Mouse (Mus musculus) right cerebral cortex, postnatal 36 days (tissue): Measurements from ENCODE around the gene Hmgn1.
"Not testable (repeated sequence)": the region's sequence is repeated elsewhere in the genome, so short reads cannot be mapped to it uniquely, and the experiment has no call there.

Experiments
- DNase-seq, 2 experiments: peaks; one replicate each; pipeline ENCODE4 v3.0.0; 2022; ENCODE audit warnings: low spot score in 2 of 2, mixed read lengths in 1 of 2

Gene Hmgn1

DNA sequence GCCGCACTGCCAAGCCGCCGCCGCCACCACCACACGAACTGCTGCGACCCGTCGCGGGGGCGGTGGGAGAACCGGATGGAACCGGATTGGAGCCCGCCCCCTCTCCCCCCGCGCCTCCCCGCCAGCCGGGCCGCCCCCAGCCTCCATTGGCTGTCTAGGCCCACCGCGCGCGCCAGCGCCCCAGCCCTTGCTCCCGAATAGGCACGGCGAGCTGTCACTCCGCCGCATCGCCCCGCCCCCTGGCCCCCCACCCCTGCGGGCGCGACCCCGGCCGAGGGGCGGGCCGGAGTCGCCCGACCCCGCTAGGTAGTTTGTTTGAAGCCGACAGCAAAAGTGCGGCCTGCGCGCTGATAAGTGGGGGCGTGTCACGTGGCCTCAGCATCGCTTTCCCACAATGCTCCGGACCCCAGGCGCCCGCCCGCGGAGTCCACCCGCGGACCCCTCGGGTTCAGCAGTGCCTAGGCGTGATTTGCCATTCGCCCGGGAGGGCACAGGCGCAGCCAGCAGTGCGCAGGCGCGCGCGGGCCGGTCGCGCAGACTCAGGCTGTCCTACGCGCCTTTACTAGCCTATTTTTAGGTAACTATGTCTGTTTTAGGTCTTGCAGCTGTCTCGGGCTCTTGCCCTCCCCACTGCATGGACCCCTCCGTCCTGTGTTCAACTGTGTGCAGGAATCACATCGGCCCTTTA is at the start of gene Hmgn1:
TSS of gene Hmgn1 (minus strand) at position 73 of the 688 bp plus-strand sequence.
- peak; percentile 94 to 97 for DNase-seq

DNA sequence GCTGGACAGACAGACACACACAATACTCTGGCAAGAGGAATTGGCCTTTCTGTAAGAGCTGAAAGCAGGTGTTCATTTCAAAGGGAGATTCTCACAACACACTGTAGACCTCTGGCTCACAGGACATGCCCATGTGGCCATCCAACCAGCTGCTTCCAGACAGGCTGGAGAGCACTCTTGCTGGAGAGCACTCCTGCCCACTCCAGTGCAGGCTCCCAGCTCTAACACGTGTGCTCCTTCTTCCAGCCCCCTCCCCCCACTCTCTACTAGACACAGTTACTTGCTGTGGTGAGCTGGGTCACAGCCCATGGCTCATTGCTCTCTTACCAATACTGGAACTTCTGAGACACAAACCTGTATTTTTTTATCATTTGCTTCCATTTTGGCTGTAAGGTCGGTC is 47.9 kb upstream of the Hmgn1 start:
- no peak for DNase-seq

DNA sequence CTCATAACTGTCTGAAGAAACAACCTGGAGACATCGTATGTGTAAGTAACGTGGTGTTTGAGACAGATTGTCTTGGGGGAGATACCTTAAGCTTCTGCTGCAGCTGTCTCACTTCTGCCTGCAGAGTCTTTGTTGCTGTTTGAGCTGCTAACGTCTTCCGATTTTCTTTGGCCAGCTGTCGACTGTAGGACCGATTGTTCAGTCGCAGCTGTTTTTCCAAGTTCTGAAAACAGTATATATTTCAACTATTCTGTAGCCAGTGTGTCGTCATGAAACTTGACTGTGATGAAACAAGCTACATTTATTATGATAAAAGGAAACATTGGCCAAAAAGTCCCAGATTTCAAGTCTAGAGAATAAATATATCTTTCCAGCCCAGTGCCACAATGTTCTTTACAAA is 46.1 kb upstream of the Hmgn1 start:
- no peak for DNase-seq

DNA sequence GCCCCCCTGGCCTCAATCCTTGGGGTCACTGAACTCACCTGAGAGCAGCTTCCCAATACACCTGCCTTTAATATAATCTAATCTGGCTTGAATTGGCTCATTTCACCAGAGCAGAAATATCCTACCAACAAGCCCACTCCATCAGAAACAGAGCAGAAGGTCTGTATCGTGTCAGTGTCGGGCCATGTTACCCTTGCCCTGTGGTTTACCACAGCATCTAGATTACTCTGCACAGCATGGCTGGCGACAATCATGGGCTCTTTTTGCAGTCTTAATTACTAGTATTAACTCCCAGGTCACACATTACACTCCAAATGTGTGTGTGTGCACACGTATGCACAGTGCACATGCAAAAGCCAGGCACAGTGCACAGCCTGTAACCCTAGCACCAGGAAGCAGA is 41.3 kb upstream of the Hmgn1 start:
- no peak for DNase-seq

DNA sequence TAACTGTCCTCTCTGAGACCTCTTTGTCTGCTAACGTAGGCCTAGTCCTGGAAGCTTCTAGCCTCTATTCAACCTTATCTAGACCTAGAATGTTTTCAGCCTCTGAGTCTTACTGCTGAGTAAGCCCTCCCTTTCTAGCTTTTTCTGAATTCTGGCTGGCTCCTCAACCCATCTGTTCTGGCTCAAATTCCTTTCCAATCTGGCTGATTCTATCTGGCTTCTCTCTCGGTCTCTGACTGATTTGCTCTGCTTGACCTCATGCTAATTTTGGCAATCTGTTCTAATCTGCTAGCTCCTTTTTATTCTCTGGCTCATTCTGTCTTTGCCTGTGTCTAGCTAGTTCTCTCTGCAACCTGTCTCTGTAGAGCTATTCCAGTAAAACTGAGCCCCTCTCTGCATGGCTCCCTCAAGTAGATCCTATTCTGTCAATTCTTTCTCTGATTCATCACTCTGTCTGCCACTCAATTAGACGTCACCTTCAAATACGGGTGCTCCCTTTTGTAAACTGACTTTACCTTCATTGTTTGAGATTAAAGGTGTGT is 38.3 kb upstream of the Hmgn1 start:
- DNase-seq: no peak

DNA sequence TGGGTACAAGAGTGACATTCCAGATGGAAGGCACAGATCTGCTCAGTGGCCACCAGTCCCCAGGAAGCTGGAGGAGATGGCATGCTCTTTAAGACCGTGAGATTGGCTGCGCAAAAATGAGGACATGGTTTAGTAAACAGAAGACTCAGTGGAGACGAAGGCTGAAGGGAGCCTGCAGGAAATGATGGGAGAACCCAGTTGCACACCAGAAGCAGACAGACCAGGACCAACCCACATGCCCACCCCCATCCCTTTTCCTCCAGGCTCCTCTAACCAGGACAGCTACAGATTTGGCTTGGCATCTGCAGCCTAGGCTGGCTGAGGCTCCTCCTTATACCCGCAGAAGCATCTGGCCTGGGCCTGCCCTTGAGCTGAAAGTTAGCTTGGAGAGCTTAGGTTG is 33.8 kb upstream of the Hmgn1 start:
- DNase-seq: no peak

DNA sequence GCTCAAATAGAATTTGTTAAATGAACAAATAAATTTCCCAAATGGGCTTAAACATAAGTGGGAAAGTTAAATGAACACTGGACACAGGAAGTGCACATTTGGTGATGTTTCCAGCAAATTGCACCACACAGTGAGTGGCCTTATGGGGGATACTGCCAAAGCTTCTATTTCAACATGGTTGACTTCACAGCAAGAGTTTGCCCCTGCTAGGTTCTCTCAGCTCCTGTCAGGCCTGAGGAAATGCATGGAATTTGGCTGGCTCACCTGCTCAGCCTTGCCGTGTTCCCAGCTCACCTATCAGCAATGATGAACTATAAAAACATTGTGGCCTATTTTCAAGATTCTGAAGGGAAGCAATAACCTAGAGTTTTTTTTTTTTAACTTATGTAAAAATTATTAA is 33.4 kb upstream of the Hmgn1 start:
- no peak for DNase-seq

DNA sequence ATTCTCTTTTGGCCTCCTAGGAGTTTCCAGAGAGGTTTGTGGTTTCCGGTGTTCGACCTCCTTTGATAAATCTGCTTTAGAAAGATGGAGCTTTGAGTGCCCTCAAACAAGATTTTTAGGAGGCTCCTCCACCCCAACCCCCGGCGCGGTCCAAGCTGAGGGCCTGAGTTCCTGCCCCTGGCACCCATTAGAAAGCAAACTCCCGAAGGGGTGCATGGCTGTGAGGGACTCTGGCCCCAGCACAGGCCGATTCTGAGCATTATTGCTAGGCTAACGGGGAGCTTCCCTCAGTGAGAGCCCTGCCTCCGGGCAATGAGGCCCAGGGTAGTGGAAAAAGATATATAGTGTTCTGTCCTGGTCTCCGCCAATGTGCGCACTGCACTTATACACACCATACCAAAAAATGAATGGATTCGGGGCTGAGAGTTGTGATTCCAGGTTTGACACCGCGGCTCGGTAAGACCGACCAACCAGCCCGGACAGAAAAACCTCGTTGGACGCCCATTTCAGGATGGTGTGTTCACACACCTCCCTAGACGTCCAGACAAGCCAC is 32.3 kb upstream of the Hmgn1 start:
- DNase-seq: no peak

DNA sequence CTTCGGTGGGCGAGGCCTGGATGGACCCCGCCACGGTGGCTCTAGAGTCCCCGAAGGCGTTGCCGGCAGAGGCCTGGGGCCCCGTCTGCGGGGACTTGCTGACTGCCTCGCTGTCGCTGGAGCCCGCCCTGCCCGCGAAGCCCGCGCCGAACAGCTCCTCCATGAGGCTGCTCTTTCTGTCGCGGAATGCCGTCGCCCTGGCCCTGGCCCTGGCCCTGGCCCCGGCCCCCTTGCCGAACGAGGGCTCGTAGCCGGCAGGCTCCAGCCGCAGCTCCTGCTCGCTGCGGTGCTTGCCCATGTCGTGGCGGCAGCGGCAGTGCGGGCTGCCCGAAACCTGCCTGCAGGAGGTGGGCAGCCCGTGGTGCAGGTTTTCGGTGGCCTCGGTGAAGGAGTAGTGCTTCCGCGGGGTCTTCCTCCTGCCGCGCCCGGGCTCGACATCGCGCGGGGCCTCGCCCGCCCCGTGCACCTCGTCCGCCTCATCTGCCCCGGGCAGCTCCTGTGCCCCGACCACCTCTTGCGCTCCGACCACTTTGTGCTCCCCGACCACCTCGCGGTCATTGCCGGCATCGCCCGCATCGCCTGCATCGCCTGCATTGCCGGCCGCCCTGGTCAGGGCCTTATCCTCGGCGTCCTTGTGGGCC is 31.7 kb upstream of the Hmgn1 start:
- DNase-seq: no peak

DNA sequence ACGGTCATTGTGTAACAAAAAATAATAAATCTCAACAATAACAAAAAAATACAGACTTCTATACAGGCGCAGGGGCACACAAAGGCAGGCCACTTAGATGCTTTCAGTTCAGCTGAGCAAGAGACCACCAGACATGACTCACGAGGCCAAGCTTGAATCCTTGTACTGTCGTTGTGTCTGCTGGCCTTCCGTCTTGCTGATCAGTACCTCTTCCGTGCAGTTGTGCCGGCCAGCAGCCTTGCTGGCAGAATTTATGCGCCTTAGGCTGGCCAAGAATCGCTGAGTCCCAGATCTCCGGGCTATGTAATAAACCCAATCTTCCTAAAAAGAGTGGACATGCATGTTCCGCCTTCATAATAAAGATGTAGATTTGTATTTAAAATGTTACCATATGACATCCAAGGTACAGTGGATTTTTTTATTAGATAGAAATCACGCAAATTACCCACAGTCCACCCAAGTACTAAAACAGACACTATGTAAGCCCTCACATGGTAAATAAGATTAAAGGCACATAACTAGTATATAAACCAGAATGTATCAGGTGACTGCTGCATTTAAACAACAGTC is 31.1 kb upstream of the Hmgn1 start:
- DNase-seq: no peak

DNA sequence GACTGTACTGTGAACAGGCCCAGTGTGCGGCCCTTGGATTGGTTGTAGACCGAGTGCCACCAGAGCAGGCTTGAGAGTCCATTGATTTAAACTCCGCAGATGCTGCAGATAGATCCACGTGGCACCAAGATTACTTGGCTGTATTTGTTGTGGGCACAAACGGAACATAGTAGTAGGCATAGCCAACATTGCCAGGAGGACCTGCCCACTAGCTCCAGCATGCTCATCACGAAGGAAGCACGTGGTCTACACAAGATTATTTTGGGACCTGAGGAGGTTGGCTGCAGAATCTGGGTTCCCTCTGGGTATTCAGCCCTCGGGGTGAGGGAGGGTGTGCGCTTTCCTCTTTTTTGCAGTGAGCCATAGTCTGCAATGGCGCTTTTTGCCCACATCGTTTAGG is 29.6 kb upstream of the Hmgn1 start:
- DNase-seq: peak; percentile 68 to 86

DNA sequence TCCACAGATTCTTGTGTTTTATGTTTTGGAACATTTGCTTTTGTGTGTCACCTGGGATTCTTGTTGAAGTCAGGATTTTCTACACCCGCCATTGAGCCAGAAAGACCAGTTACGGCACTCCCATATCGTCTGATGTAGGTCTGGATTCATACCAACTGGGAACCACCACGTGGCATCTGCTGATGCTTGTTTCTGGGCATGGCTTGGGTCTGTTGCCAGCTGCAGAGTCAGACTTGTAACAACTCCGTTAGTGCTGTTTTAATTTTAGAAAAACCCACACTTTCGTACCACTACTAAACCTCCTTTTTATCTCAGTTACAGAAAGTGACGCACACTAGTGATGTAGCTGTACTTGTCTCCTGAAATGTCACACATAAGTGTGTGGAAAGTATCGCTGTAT is 28.5 kb upstream of the Hmgn1 start:
- DNase-seq: peak; percentile 72 to 77

DNA sequence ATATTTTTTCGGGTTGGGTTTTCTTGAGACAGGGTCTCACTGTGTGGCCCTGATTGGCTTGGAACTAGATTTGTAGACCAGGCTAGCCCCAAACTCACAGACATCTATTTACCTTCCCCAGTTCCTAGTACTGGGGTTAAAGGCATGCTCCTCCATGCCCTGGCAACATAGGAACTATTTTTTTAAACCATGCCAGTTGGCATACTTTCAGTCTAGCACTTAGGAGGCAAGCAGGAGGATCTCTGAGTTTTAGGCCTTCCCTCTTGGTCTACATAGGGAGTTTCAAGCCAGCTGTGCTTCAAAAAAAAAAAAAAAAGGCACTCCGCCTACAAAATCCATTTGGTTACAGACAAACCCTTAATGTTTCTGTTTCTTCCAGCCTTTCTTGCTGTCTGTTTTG is 26.9 kb upstream of the Hmgn1 start:
- no peak for DNase-seq

DNA sequence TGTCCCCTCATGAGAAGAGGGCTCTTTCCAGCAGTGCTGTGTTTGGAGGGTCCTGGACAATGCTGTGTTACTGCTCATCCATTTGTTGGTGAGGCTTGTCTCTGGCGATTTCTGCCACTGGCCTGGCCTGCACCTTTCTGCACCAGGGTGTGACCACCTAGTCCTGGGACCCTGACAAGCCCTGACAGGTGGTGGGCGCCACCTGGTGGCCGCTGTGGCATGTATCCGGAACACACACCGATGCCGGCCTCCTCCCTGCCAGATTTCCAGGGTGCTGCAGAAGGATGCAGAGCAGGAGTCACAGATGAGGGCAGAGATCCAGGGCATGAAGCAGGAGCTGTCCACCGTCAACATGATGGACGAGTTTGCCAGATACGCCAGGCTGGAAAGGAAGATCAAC is 24.0 kb upstream of the Hmgn1 start:
- peak in 1 of 2 experiments; percentile 33 for DNase-seq

DNA sequence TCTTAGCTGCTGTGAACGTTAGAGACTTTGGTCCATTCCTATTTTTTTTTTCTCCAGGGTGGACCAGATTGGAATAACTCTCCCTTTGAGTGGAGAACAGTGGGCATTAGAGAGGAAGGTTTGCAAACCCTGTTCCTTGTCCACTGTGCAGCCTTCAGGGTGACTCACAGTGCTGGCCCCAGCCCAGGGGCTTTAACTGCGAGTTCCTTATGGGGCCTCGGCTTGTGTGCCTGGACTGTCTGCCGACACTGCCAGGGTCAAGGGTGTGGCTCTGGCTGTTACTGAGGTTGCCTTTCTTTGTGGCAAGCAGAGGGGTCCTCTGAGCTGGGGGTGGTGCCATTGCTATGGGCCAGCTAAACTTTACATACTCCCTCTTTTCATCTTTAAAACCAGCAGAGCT is 23.5 kb upstream of the Hmgn1 start:
- no peak for DNase-seq

DNA sequence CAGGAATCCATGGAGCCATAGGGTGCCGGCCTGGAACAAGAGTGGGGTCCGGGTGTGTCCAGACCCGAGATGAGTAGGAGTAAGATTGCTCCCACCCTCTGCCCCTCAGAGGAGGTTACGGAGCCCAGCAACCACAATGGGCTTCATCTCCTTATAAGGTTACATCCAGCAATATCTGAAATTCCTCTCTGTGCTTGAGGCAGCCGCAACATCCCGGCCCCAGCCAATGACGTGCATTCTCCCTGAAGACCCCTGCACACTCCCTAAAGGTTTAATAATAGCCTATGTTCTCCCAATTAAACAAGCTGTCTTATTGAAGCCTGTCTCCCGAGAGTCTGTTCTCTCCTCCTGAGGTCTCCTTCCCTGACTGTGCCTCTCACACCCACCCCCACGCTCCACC is 21.8 kb upstream of the Hmgn1 start:
- DNase-seq: no peak

DNA sequence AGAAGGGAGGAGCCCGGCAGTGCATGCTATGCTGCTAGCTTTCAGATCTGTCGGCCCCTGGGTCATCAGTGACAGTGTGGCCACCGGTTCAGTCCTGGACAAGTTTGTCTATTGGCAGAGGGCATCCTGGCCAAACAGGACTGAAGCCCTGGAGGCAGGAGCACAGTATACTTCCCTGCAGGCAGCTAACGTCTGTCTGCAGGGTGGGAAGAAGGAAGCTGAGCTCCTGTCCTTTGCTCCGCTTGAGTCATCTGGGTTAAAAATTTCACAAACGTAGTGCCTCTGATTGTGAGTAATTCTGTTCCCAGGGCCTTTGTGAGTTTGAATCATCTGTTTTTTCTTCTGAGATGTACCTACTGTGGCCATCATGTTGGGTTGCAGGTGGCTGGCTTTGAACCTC is 21.3 kb upstream of the Hmgn1 start:
- DNase-seq: no peak

DNA sequence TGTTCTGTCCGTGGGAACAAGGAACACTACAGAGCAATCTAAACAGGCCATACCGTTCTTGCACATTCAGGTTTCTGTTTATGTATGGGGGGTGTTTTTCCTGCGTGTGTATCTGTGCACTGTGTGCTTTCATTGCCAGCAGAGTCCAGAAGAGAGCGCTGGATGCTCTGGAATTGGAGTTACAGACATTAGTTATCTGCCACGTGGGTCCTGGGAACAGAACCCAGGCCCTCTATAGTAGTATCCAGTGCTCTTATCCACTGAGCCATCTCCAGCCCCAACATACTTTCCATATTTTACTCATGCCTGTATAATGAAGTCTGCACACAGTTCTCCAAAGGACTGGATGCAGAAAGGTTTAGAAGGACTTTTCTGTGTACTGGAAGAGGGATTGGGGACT is 18.3 kb upstream of the Hmgn1 start:
- no peak for DNase-seq

DNA sequence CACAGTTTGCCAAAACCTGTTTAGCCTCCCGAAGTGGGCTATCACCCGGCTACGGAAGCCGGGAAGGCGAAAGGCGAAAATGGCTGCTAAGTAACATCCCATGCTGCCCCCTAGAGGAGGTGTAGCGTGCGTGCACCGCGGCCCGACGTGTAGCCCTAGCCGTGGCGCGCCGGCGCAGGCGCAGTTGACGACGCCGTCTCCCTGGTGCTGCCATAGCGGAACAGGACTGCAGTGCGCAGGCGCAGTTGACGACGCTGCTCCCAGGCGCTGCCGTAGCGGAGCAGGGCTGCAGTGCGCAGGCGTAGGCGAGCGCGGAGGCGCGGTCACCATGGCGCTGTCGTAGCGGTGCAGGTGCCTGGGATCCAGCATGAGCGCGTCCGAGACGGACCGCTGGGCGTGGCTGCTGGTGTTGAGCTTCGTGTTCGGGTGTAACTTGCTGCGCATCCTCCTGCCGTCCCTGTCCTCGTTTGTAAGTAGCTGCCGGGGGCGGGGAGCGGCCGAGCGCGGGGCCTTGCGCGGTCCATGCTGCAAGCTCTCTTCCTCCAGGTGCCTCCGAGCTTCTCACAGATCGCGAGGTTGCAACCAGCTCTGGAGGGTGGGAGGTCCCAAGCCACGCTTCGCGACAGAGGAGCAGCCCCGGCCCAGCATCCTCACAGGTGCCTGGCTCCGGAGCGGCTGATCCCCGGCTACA is 17.7 kb upstream of the Hmgn1 start, which contains the start of gene Wrb:
TSS of gene Wrb (plus strand) at position 298 of the 691 bp plus-strand sequence.
- peak; percentile 99 for DNase-seq

DNA sequence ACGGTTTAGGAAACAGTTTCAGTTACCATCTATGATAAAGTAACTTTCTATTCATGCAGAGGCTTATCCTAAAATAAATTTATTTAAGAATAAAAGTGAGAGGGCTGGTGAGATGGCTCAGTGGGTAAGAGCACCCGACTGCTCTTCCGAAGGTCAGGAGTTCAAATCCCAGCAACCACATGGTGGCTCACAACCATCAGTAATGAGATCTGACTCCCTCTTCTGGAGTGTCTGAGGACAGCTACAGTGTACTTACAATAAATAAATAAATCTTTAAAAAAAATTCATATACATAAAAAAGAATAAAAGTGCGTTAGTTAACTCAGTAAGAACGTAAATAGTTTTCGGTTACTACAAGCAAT is 17.2 kb upstream of the Hmgn1 start:
- DNase-seq: not testable (repeated sequence)

DNA sequence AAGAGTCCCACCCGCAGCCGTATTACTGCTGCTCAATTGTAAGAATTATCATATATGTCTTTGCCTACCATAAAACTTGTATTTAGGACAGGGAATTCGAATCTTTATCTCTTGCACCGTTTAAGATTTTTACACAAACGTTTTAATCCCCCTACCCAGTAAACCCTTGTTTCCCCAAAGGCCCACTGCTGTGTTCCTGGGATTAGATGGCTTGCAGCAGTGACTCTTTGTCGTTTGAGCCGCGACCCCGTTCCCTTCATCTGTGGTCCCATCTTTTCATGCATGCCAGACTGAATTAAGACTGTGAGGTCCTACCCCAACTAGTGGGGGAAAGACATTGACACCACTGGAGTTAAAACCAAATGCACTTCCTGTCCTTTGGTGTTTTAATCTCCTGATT is 937 bp upstream of the Hmgn1 start:
- no peak for DNase-seq

DNA sequence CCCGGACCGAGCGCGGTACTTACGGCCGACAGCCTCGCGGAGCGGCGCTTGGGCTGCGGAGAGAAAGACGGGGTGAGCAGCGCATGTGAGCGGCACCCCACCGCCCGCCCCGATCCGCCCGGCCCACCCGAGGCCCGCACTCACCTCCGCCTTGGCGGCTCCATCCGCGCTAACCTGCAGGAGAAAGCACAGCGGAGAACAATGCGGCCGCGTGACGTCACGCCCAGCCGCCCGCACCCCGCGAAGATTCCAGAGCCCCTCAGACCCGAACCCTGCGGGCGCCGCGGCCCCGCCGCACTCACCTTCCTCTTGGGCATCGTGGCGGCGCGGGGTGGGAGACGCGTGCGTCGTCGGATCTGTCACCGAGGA is 257 bp downstream of the Hmgn1 start:
- DNase-seq: no peak
